Mouse (Mus musculus) megakaryocyte, embryonic 14.5 days (primary cell): Measurements from ENCODE around the gene Dusp3.

Source experiments
- FLI1 ChIP-seq: IDR thresholded peaks from 2 replicates; pipeline ENCODE4 v1.6.1; 2012; ENCODE audit warnings: low read length, inconsistent platforms, mixed read lengths
- GATA1 ChIP-seq: IDR thresholded peaks from 3 replicates; pipeline ENCODE4 v1.6.1; 2012; ENCODE audit warnings: mixed read lengths, low read length, inconsistent platforms, borderline replicate concordance

- TF ChIP-seq GATA1 (no peak), FLI1 (no peak)
Measured at GRCm38 (mm10) chr11:101998258-101998657, 11.4 kb upstream of the Dusp3 start.
